Mouse (Mus musculus) heart, embryonic 11.5 days (tissue): ENCODE results near the gene Tex38. TPM values are rescaled to one million over a fixed set of nuclear protein-coding genes. Genes with fewer than 3 reads are reported as not detected.

Experiments used
- ATAC-seq: fragments of 200-750 bp; cut with Nextera tagmentation; replicated peaks from 2 replicates; pipeline ENCODE4 v1.8.0; 2017; ENCODE audit warnings: moderate library complexity; ENCODE audit not compliant: insufficient number of reproducible peaks, low FRiP score, low TSS enrichment
- H3K27ac ChIP-seq: fragments of 300-500 bp; sonication (generic); 2 replicates; pipeline ENCODE4 v1.5.1; 2014; ENCODE audit warnings: mild to moderate bottlenecking, low read depth, low read length
- H3K27me3 ChIP-seq: fragments of 300-500 bp; sonication (generic); 2 replicates; pipeline ENCODE4 v1.6.1; 2014; ENCODE audit warnings: mild to moderate bottlenecking, low read length, mixed read lengths; ENCODE audit not compliant: control insufficient read depth, insufficient read depth
- H3K36me3 ChIP-seq: fragments of 300-500 bp; sonication (generic); 2 replicates; pipeline ENCODE4 v1.6.1; 2014; ENCODE audit warnings: mild to moderate bottlenecking, low read length, moderate library complexity, mixed read lengths; ENCODE audit not compliant: control insufficient read depth, insufficient read depth
- H3K4me1 ChIP-seq: fragments of 300-500 bp; sonication (generic); 2 replicates; pipeline ENCODE4 v1.6.1; 2014; ENCODE audit warnings: low read length; ENCODE audit not compliant: control insufficient read depth, insufficient read depth
- H3K4me2 ChIP-seq: fragments of 300-500 bp; sonication (generic); 2 replicates; pipeline ENCODE4 v1.6.1; 2014; ENCODE audit warnings: mild to moderate bottlenecking, moderate library complexity
- H3K4me3 ChIP-seq: fragments of 300-500 bp; sonication (generic); 2 replicates; pipeline ENCODE4 v1.5.1; 2014; ENCODE audit warnings: low read depth, low read length
- H3K9ac ChIP-seq: fragments of 300-500 bp; sonication (generic); 2 replicates; pipeline ENCODE4 v1.6.1; 2014; ENCODE audit warnings: mild to moderate bottlenecking, low read depth, low read length, moderate library complexity
- H3K9me3 ChIP-seq: fragments of 300-500 bp; sonication (generic); replicated peaks from 2 replicates; pipeline ENCODE4 v1.6.1; 2016; ENCODE audit warnings: low read length; ENCODE audit not compliant: control insufficient read depth
- WGBS: fragments of 180-500 bp; shearing (Covaris S2); extraction: QIAGEN DNeasy Blood & Tissue Kit; methylation state at CpG from one replicate; pipeline ENCODE4 v1.1.7; 2014; ENCODE audit not compliant: insufficient replicate concordance; 5-methylcytosine and 5-hydroxymethylcytosine counted together
- polyA plus RNA-seq: library from polyadenylated mRNA; unstranded; fragments of >200 nt; fragmentation: Nextera tagmentation; extraction: Ambion mirVana; gene quantifications from 2 replicates; pipeline ENCODE4 v1.2.1, GENCODE M21; 2014

Tex38 gene
- polyA plus RNA-seq, 1 experiment from 2014 or later: 0.34 TPM

DNA sequence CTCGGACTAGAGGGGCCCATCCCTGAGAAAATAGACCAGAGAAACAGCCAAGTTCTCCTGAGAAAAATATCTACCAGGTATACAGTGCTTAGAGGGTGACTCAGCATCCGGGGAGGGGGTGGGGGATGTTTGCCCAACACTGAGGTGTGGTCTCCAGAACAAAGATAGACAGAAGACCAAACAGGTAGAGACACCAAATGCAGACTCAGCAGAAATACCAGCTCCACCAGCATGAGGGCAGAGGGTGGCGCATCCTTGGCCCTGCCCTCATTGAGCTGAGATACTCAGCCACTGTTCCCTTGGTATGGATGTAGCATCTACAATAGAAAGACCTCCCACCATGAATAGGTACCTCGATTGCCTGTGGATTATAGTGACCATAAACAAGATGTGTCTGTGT, 46.0 kb downstream of the Tex38 start:
- ATAC-seq: no peak
- no peaks in the 10 kb centered on the region for H3K27me3 ChIP-seq
- H3K9ac ChIP-seq: no peak overlapping the region
- H3K27ac ChIP-seq: no peak overlapping the region
- no peaks in the 10 kb centered on the region for H3K36me3 ChIP-seq
- no peak overlapping the region for H3K4me3 ChIP-seq
- WGBS: 59% methylated on average over 4 of the region's 4 CpGs
- peaks cover 7% of the 10 kb centered on the region for H3K4me1 ChIP-seq
- H3K4me2 ChIP-seq: no peak overlapping the region
- no peaks in the 10 kb centered on the region for H3K9me3 ChIP-seq

DNA sequence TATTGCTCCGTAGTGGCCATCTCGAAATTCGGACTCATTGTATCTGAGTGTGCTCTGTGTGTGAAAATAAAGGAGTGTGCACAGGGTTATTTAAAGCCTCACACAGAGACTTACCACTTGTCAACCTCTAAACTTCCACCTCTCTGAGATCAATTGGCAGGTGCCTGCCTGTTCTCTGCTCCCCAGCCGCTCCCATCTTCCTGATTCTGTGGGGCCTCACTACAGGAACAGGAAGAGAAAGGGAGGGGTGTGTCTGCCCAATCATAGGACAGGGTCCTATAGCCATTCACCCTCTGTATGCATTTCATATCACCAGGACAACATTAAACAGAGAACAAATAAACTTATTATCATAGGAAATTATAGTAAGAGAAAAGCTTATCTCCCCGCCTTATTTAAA, 47.1 kb downstream of the Tex38 start:
- no peaks in the 10 kb centered on the region for H3K36me3 ChIP-seq
- no peak overlapping the region for H3K4me3 ChIP-seq
- H3K27ac ChIP-seq: no peak overlapping the region
- H3K9me3 ChIP-seq: no peaks in the 10 kb centered on the region
- peaks cover 6% of the 10 kb centered on the region for H3K4me1 ChIP-seq
- H3K27me3 ChIP-seq: no peaks in the 10 kb centered on the region
- no peak overlapping the region for H3K4me2 ChIP-seq
- H3K9ac ChIP-seq: no peak overlapping the region
- 71% methylated on average over 5 of the region's 5 CpGs for WGBS
- no peak for ATAC-seq

DNA sequence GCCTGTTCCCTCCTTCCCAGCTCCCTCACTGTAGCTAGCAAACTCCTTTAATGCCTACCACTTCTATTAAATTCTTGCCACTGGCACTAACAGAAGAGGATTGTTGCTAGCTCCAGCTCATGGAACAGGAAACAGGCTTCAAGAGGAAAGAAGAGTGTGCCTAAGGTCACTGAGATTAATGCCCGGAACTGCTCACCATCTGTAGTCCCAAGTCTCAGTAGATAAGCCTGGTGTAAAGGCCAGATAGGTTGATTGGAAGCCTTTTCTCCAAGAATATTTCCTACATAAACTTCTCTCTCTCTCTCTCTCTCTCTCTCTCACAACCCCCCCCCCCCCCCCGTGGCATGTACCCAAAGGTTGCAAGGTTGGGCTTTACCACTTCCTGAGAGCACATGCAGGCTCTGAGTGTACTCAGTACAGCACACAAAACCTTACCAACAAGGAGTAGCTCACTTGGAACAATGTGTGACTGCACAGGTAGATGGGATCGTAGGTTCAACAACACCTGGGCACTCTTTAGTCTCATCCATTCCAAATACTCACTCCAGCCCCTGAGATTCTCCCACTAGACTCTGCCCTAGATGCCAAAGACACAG, 48.5 kb downstream of the Tex38 start:
- no peaks in the 10 kb centered on the region for H3K9me3 ChIP-seq
- WGBS: 60% methylated on average over 2 of the region's 3 CpGs
- no peak overlapping the region for H3K9ac ChIP-seq
- H3K4me3 ChIP-seq: no peak overlapping the region
- no peaks in the 10 kb centered on the region for H3K27me3 ChIP-seq
- no peaks in the 10 kb centered on the region for H3K36me3 ChIP-seq
- no peaks in the 10 kb centered on the region for H3K4me1 ChIP-seq
- no peak overlapping the region for H3K4me2 ChIP-seq
- no peak for ATAC-seq
- H3K27ac ChIP-seq: no peak overlapping the region

DNA sequence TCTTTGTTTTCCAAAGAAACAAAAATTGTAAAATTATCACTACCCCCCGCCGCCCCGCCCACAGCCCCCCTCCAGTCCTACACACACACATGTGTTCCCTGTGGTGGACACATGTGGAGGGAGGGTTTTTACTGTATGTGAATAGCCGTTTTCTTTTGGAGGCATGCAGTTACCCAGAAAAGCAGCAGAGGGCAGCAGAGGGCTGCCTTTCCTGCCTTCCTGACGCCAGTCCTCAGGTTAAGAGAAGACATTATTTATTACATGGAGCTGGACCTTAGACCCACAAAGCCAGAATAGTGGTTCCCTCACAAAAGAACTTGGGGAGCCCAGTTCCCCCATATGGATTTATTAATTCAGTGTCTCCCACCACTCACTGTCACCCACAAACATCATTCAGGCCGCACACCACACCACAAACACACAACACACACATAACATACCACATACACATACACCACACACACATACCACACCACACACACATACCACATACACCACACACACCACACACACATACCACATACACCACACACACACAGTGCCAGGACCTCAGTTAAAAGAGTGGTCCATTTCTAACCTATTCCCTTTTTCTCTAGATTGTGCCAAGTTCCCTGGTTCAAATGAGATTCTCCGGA, 49.1 kb downstream of the Tex38 start:
- Histone ChIP-seq H3K4me1 (no peaks in the 10 kb centered on the region), H3K9ac (no peak overlapping the region), H3K4me3 (no peak overlapping the region), H3K4me2 (no peak overlapping the region), H3K27me3 (no peaks in the 10 kb centered on the region), H3K36me3 (no peaks in the 10 kb centered on the region), H3K9me3 (no peaks in the 10 kb centered on the region), H3K27ac (no peak overlapping the region)
- WGBS: 22% methylated on average over 7 of the region's 7 CpGs
- peak; percentile 42; the same call in 1 of the 2 replicates for ATAC-seq

Other genes with a start within 250 kb of the Tex38 start
- gene Cyp4a31, start 217.4 kb downstream of the Tex38 start, polyA plus RNA-seq: not detected in 2 replicates
- not detected in 2 replicates for gene Cyp4a32, start 180.0 kb downstream of the Tex38 start, polyA plus RNA-seq
- gene Cyp4b1, start 133.3 kb downstream of the Tex38 start, polyA plus RNA-seq: 0.53 and 0.83 TPM in 2 replicates
- gene Efcab14, start 43.3 kb downstream of the Tex38 start, polyA plus RNA-seq: 42.8 and 43.2 TPM in 2 replicates
- gene Atpaf1, start 3.8 kb upstream of the Tex38 start, polyA plus RNA-seq: 77.7 and 77.9 TPM in 2 replicates
- 6.1 and 6.5 TPM in 2 replicates for gene Mob3c, start 47.1 kb upstream of the Tex38 start, polyA plus RNA-seq
- 16.0 and 18.8 TPM in 2 replicates for gene Mknk1, start 58.2 kb upstream of the Tex38 start, polyA plus RNA-seq
- gene Kncn, start 103.4 kb upstream of the Tex38 start, polyA plus RNA-seq: not detected in 2 replicates
- gene 6430628N08Rik, start 109.6 kb upstream of the Tex38 start, polyA plus RNA-seq: not detected in 2 replicates
- not detected in 2 replicates for gene Dmbx1, start 158.9 kb upstream of the Tex38 start, polyA plus RNA-seq
- 0.94 and 1.1 TPM in 2 replicates for gene Faah, start 236.9 kb upstream of the Tex38 start, polyA plus RNA-seq